Mouse (Mus musculus) C2C12 (cell line): ENCODE measurements around the gene Nr4a2. TPM values are rescaled to one million over a fixed set of nuclear protein-coding genes. Genes with fewer than 3 reads are reported as not detected.

ENCODE experiments used
- H3K27me3 ChIP-seq: one replicate; pipeline ENCODE4 v1.6.1; 2011; ENCODE audit not compliant: control insufficient read depth, insufficient read depth, insufficient read length
- H3K36me3 ChIP-seq: one replicate; pipeline ENCODE4 v1.6.1; 2011; ENCODE audit not compliant: control insufficient read depth, insufficient read depth
- H3K4me3 ChIP-seq: one replicate; pipeline ENCODE4 v1.5.1; 2011; ENCODE audit warnings: mild to moderate bottlenecking, control low read depth; ENCODE audit not compliant: poor library complexity, insufficient read depth, severe bottlenecking
- H3K79me2 ChIP-seq: one replicate; pipeline ENCODE4 v1.6.1; 2011; ENCODE audit not compliant: control insufficient read depth, insufficient read depth
- H3K79me3 ChIP-seq: one replicate; pipeline ENCODE4 v1.6.1; 2011; ENCODE audit warnings: low read depth, control low read depth
- H3ac ChIP-seq: one replicate; pipeline ENCODE3; 2011; ENCODE audit warnings: low read depth; ENCODE audit not compliant: control insufficient read depth, insufficient read length
- CEBPB ChIP-seq: IDR thresholded peaks from one replicate; pipeline ENCODE4 v1.6.1; 2011; ENCODE audit warnings: low read depth, mild to moderate bottlenecking, control low read depth, moderate library complexity
- CTCF ChIP-seq: IDR thresholded peaks from one replicate; pipeline ENCODE4 v1.5.1; 2011; ENCODE audit not compliant: control insufficient read depth, insufficient read depth, insufficient read length
- FOSL1 ChIP-seq: IDR thresholded peaks from one replicate; pipeline ENCODE4 v1.8.0; 2011; ENCODE audit warnings: mild to moderate bottlenecking, low read length; ENCODE audit not compliant: poor library complexity, insufficient read depth, severe bottlenecking
- MAX ChIP-seq: IDR thresholded peaks from one replicate; pipeline ENCODE4 v1.6.1; 2011; ENCODE audit warnings: mild to moderate bottlenecking, control low read depth
- MYOD1 ChIP-seq: IDR thresholded peaks from one replicate; pipeline ENCODE4 v1.6.1; 2011; ENCODE audit warnings: low read depth; ENCODE audit not compliant: control insufficient read depth, insufficient read length
- MYOG ChIP-seq: IDR thresholded peaks from one replicate; pipeline ENCODE4 v1.6.1; 2011; ENCODE audit not compliant: control insufficient read depth, insufficient read length; ENCODE audit errors: extremely low read depth
- USF1 ChIP-seq: IDR thresholded peaks from one replicate; pipeline ENCODE4 v1.6.1; 2011; ENCODE audit warnings: low read depth, mild to moderate bottlenecking, control low read depth, moderate library complexity
- polyA plus RNA-seq: library from polyadenylated mRNA; unstranded; fragments of >200 nt; fragmentation: generic; extraction: Trizol; gene quantifications from one replicate; pipeline ENCODE4 v1.2.1, GENCODE M21; 2012; ENCODE audit warnings: missing spikeins

The Nr4a2 gene
- polyA plus RNA-seq, 1 experiment = 8.0 TPM

GRCm38 (mm10) chr2:57145646-57146421 lies 22.0 kb upstream of the Nr4a2 start:
- H3K79me2 ChIP-seq = no peaks in the 10 kb centered on the region
- H3K4me3 ChIP-seq = no peak overlapping the region
- H3ac ChIP-seq = no peak overlapping the region
- H3K36me3 ChIP-seq = no peaks in the 10 kb centered on the region
- no peaks in the 10 kb centered on the region for H3K27me3 ChIP-seq
- H3K79me3 ChIP-seq = no peaks in the 10 kb centered on the region
- TF ChIP-seq CEBPB (no peak), MYOD1 (no peak), FOSL1 (no peak), MAX (no peak), MYOG (no peak), USF1 (no peak), CTCF (no peak)

GRCm38 (mm10) chr2:57138594-57138993 lies 14.8 kb upstream of the Nr4a2 start:
- no peaks in the 10 kb centered on the region for H3K36me3 ChIP-seq
- H3K27me3 ChIP-seq = no peaks in the 10 kb centered on the region
- H3K79me2 ChIP-seq = no peaks in the 10 kb centered on the region
- H3K79me3 ChIP-seq = no peaks in the 10 kb centered on the region
- TF ChIP-seq FOSL1 (no peak), MAX (no peak), CTCF (no peak), CEBPB (no peak), MYOD1 (no peak), MYOG (no peak), USF1 (no peak)
- H3K4me3 ChIP-seq = no peak overlapping the region
- H3ac ChIP-seq = no peak overlapping the region

GRCm38 (mm10) chr2:57127461-57127860 lies 3.7 kb upstream of the Nr4a2 start:
- TF ChIP-seq CTCF = no peak
- peaks cover under 1% of the 10 kb centered on the region for H3K36me3 ChIP-seq
- peaks cover 13% of the 10 kb centered on the region for H3K79me2 ChIP-seq
- no peak overlapping the region for H3K4me3 ChIP-seq
- no peak overlapping the region for H3ac ChIP-seq
- no peaks in the 10 kb centered on the region for H3K27me3 ChIP-seq
- peaks cover 9% of the 10 kb centered on the region for H3K79me3 ChIP-seq

- Histone ChIP-seq H3K79me2 (peaks cover 28% of the 10 kb centered on the region), H3K4me3 (no peak overlapping the region), H3ac (no peak overlapping the region), H3K36me3 (peaks cover 8% of the 10 kb centered on the region), H3K79me3 (peaks cover 25% of the 10 kb centered on the region), H3K27me3 (no peaks in the 10 kb centered on the region)
- TF ChIP-seq MAX = no peak
- TF ChIP-seq USF1 = no peak
- TF ChIP-seq FOSL1 = no peak
- TF ChIP-seq CEBPB = no peak
- TF ChIP-seq MYOG = no peak
- no peak for TF ChIP-seq MYOD1
- no peak for TF ChIP-seq CTCF
Measured at GRCm38 (mm10) chr2:57125891-57126290, 2.1 kb upstream of the Nr4a2 start.

GRCm38 (mm10) chr2:57122986-57123980 lies 520 bp downstream of the Nr4a2 start:
- Histone ChIP-seq H3ac (peak overlapping the region; percentile 98), H3K79me2 (peaks cover 54% of the 10 kb centered on the region), H3K4me3 (peak overlapping the region; percentile 90), H3K36me3 (peaks cover 8% of the 10 kb centered on the region), H3K79me3 (peaks cover 47% of the 10 kb centered on the region), H3K27me3 (no peaks in the 10 kb centered on the region)
- TF ChIP-seq MAX (peak; percentile 90), CEBPB (no peak)

GRCm38 (mm10) chr2:57121110-57121509 lies 2.7 kb downstream of the Nr4a2 start:
- Histone ChIP-seq H3K79me2 (peaks cover 68% of the 10 kb centered on the region), H3K4me3 (no peak overlapping the region), H3ac (no peak overlapping the region), H3K27me3 (no peaks in the 10 kb centered on the region), H3K36me3 (peaks cover 8% of the 10 kb centered on the region), H3K79me3 (peaks cover 53% of the 10 kb centered on the region)
- no peak for TF ChIP-seq MAX
- TF ChIP-seq USF1 = no peak
- TF ChIP-seq CEBPB = no peak
- no peak for TF ChIP-seq MYOD1
- no peak for TF ChIP-seq CTCF
- TF ChIP-seq MYOG = no peak
- TF ChIP-seq FOSL1 = no peak
